Mouse (Mus musculus): Measurements from ENCODE around the gene Apoc1. TPM values are rescaled to one million over a fixed set of nuclear protein-coding genes. Genes with fewer than 3 reads are reported as not detected.

The Apoc1 gene
- total RNA-seq (2014; fragmentation: Nextera tagmentation) (12.3 and 14.9 TPM in 2 replicates), total RNA-seq (2017) (4.8 and 7.0 TPM in 2 replicates), polyA plus RNA-seq (2012) (9.5 and 15.3 TPM in 2 replicates)

DNA sequence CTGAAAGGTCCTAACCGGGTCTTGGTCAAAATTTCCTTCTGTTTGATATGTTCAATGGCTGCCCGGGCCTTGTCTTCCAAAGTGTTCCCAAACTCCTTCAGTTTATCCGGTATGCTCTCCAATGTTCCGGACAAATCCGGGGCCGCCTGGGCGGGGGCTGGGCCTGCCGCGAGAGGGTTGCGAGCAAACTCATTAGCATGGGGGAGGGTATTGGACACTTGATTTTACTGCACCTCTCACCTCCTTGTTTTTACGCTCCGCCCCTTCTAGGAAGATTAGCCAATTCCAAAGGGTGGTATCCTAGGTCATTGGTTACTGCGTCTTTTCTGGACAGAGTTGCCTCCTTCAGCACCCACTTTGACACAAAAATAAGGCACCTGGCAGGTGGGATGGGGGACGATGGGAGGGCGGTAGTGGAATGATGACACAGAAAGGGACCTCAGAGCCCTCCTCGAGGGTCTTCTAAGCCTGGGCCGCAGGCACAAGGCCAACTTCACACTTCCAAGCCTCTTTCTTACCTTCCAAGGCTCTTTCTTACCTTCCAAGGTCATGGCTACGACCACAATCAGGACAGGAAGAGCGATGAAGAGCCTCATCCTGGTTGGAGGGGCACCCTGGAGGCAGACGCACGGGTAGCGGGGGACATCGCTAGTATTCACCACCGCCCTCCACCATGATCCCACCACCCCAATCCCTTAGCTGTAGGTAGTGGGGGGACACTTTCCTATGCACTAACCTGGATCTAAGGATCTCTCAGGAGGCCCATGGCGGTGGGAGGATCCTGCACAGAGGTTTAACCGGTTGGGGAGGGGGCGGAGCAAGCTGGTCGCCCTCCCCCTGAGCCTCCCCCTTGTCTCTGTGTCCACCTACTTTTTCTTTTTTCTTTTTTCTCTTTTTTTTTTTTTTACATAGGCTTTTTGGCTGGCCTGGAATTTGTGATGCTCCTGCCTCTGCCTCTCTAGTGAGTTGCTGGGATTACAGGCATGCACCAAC lies at the start of gene Apoc1:
Gene Apoc1, minus strand, starts transcription at position 788 of the 993 bp plus-strand sequence.
- peaks cover 13% of the 10 kb centered on the region for H3K36me3 ChIP-seq (replicated peaks)
- no peaks in the 10 kb centered on the region for H3K27me3 ChIP-seq (ENCODE audit: insufficient read depth, low read length)
- peak within 1 kb of the TSS; percentile 61 for H3K4me3 ChIP-seq (ENCODE audit: low read depth, low read length)
- DNase-seq (ENCODE audit: low spot score) (peak; percentile 47), ATAC-seq (ENCODE audit: extremely low read depth, insufficient number of reproducible peaks, low FRiP score, poor library complexity, severe bottlenecking) (no peak)
- no peak for TF ChIP-seq CTCF (IDR thresholded peaks at IDR 0.05; ENCODE audit: low read depth, low read length)
- peaks cover 9% of the 10 kb centered on the region for H3K9me3 ChIP-seq (replicated peaks)
- peaks cover 69% of the 10 kb centered on the region for H3K4me1 ChIP-seq (ENCODE audit: insufficient read depth, low read depth, low read length)

- Histone ChIP-seq H3K4me1 (ENCODE audit: insufficient read depth, low read depth, low read length) (peaks cover 84% of the 10 kb centered on the region), H3K9me3 (replicated peaks) (no peaks in the 10 kb centered on the region), H3K36me3 (replicated peaks) (peaks cover 80% of the 10 kb centered on the region), H3K27me3 (ENCODE audit: insufficient read depth, low read length) (no peaks in the 10 kb centered on the region), H3K4me3 (ENCODE audit: low read depth, low read length) (peak overlapping the region; percentile 41; the same call in 1 of the 2 replicates)
- DNase-seq (ENCODE audit: low spot score) (no peak), ATAC-seq (ENCODE audit: extremely low read depth, insufficient number of reproducible peaks, low FRiP score, poor library complexity, severe bottlenecking) (no peak)
- TF ChIP-seq TAL1 (conservative IDR thresholded peaks at IDR 0.05; ENCODE audit: low read depth, low read length): no peak
- TF ChIP-seq GATA2 (IDR thresholded peaks at IDR 0.05; ENCODE audit: borderline replicate concordance, low read depth, low read length): no peak
- TF ChIP-seq CTCF (IDR thresholded peaks at IDR 0.05; ENCODE audit: low read depth, low read length): no peak
- TF ChIP-seq GATA1 (IDR thresholded peaks at IDR 0.05; ENCODE audit: borderline replicate concordance, low read length): no peak
- TF ChIP-seq POLR2AphosphoS5 (IDR thresholded peaks at IDR 0.05; ENCODE audit: insufficient replicate concordance, low read depth, low read length): no peak
Observed at GRCm38 (mm10) chr7:19741329-19742031, 49.0 kb upstream of the Apoc1 start.

- Histone ChIP-seq H3K4me3 (ENCODE audit: low read depth, low read length) (no peak overlapping the region), H3K4me1 (ENCODE audit: insufficient read depth, low read depth, low read length) (peaks cover 79% of the 10 kb centered on the region), H3K9me3 (replicated peaks) (no peaks in the 10 kb centered on the region), H3K27me3 (ENCODE audit: insufficient read depth, low read length) (no peaks in the 10 kb centered on the region), H3K36me3 (replicated peaks) (peaks cover 76% of the 10 kb centered on the region)
- TF ChIP-seq GATA2 (IDR thresholded peaks at IDR 0.05; ENCODE audit: borderline replicate concordance, low read depth, low read length) (no peak), CTCF (IDR thresholded peaks at IDR 0.05; ENCODE audit: low read depth, low read length) (0 out of 2 replicates have a peak, but pooled peaks have one; percentile 13)
- ATAC-seq (ENCODE audit: extremely low read depth, insufficient number of reproducible peaks, low FRiP score, poor library complexity, severe bottlenecking) (no peak), DNase-seq (ENCODE audit: low spot score) (no peak)
Observed at GRCm38 (mm10) chr7:19740269-19740668, 47.8 kb upstream of the Apoc1 start.

DNA sequence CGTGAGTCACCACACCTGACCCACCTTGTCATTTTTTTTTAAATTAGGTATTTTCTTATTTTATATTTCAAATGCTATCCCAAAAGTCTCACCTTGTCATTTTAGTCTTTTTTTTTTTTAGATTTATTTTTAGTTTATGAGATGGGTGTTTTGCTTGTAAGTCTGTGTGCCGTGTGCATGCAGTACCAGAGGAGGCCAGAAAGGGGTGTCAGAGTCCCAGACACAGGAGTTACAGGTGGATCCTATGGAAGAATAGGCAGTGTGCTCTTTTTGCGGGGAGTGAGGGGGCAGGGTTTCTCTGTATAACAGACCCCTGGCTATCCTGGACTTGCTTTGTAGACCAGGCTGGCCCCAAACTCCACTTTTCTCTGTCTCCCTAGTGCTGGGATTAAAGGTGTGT lies 46.3 kb upstream of the Apoc1 start:
- Histone ChIP-seq H3K9me3 (replicated peaks) (no peaks in the 10 kb centered on the region), H3K4me3 (ENCODE audit: low read depth, low read length) (no peak overlapping the region), H3K4me1 (ENCODE audit: insufficient read depth, low read depth, low read length) (peaks cover 66% of the 10 kb centered on the region), H3K36me3 (replicated peaks) (peaks cover 76% of the 10 kb centered on the region), H3K27me3 (ENCODE audit: insufficient read depth, low read length) (no peaks in the 10 kb centered on the region)
- ATAC-seq (ENCODE audit: extremely low read depth, insufficient number of reproducible peaks, low FRiP score, poor library complexity, severe bottlenecking) (no peak), DNase-seq (ENCODE audit: low spot score) (no peak)
- no peak for TF ChIP-seq GATA2 (IDR thresholded peaks at IDR 0.05; ENCODE audit: borderline replicate concordance, low read depth, low read length)
- TF ChIP-seq GATA1 (IDR thresholded peaks at IDR 0.05; ENCODE audit: borderline replicate concordance, low read length): no peak
- no peak for TF ChIP-seq POLR2AphosphoS5 (IDR thresholded peaks at IDR 0.05; ENCODE audit: insufficient replicate concordance, low read depth, low read length)
- TF ChIP-seq TAL1 (conservative IDR thresholded peaks at IDR 0.05; ENCODE audit: low read depth, low read length): no peak
- TF ChIP-seq CTCF (IDR thresholded peaks at IDR 0.05; ENCODE audit: low read depth, low read length): no peak

GRCm38 (mm10) chr7:19736389-19737057 lies 44.1 kb upstream of the Apoc1 start:
- no peak for TF ChIP-seq CTCF (IDR thresholded peaks at IDR 0.05; ENCODE audit: low read depth, low read length)
- TF ChIP-seq TAL1 (conservative IDR thresholded peaks at IDR 0.05; ENCODE audit: low read depth, low read length): peak; percentile 51
- ATAC-seq (ENCODE audit: extremely low read depth, insufficient number of reproducible peaks, low FRiP score, poor library complexity, severe bottlenecking) (peak; percentile 91), DNase-seq (ENCODE audit: low spot score) (peak; percentile 70)
- Histone ChIP-seq H3K4me1 (ENCODE audit: insufficient read depth, low read depth, low read length) (peaks cover 50% of the 10 kb centered on the region), H3K36me3 (replicated peaks) (peaks cover 75% of the 10 kb centered on the region), H3K9me3 (replicated peaks) (no peaks in the 10 kb centered on the region), H3K4me3 (ENCODE audit: low read depth, low read length) (peak overlapping the region; percentile 53; the same call in 1 of the 2 replicates), H3K27me3 (ENCODE audit: insufficient read depth, low read length) (no peaks in the 10 kb centered on the region)

DNA sequence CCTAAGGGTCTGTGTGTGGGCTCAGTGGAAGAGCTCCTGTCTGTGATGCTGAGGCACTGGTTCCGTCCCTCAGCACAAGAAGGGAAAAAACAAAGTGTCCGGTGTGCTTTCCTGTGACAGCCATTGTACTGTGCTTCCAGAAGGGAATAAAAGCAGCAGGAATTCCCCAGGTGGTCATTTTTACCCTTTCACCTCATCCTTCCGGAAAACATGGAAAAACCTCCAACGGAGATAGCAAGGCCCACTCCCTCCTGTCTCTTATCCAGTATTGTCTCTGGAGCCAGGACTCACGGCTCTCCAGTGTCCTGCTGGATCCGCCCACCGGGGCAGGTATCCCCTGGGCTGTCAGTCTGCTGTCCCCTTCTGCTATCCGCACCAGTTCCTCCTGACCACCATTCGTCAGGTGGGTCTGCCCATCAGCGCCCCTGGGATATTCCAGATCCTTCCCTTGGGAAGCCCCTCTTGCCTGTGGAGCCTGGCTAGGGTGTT lies 41.8 kb upstream of the Apoc1 start:
- Histone ChIP-seq H3K27me3 (ENCODE audit: insufficient read depth, low read length) (no peaks in the 10 kb centered on the region), H3K36me3 (replicated peaks) (peaks cover 82% of the 10 kb centered on the region), H3K9me3 (replicated peaks) (no peaks in the 10 kb centered on the region), H3K4me3 (ENCODE audit: low read depth, low read length) (no peak overlapping the region), H3K4me1 (ENCODE audit: insufficient read depth, low read depth, low read length) (peaks cover 34% of the 10 kb centered on the region)
- ATAC-seq (ENCODE audit: extremely low read depth, insufficient number of reproducible peaks, low FRiP score, poor library complexity, severe bottlenecking): no peak
- TF ChIP-seq GATA2 (IDR thresholded peaks at IDR 0.05; ENCODE audit: borderline replicate concordance, low read depth, low read length) (no peak), CTCF (IDR thresholded peaks at IDR 0.05; ENCODE audit: low read depth, low read length) (no peak), POLR2AphosphoS5 (IDR thresholded peaks at IDR 0.05; ENCODE audit: insufficient replicate concordance, low read depth, low read length) (no peak), GATA1 (IDR thresholded peaks at IDR 0.05; ENCODE audit: borderline replicate concordance, low read length) (no peak), TAL1 (conservative IDR thresholded peaks at IDR 0.05; ENCODE audit: low read depth, low read length) (no peak)
- DNase-seq (ENCODE audit: low spot score): no peak

Data from G1E (cell line).